Comparison of ENCODE assay signal across 11 mouse cellular contexts in the genomic region with DNA sequence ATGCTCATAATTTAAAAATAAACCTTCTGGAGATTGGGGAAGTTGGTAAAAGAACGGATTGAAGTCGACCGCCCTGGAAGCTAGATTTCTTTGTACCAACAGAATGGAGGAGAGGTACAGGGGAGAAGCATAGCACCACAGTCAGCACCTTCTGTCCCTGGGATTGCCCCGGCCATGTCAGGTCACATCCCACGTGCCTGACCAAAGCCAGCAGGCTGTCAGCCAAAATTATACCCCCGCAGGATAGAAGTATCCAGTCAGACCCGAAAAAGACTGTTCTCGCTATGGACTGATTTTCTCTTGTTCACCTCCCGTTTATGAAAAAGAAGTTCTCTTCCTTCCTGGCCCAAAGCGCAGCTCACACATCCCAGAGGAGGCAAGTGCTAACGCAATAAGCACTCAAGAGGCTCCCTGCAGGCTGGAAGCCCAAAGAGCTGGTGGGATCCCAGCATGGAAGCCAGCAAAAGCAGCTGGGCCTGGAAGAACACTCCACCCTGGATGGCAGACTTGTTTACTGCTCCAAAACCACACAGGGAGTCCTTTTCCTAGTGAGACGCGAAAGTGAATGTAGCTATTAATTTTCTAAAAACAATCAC. TPM values are rescaled to one million over a fixed set of nuclear protein-coding genes. Genes with fewer than 3 reads are reported as not detected.
DNase-seq lines count a peak whose midpoint lies in the region; ATAC-seq and TF ChIP-seq lines count a peak whose summit lies in the region.
"Had no signal": no experiment of that assay in that cellular context is flagged by ENCODE, and none has a peak within 500 bp of the region (broad histone marks: within the 10 kb centered on the region; RNA-seq: fewer than 3 reads in every experiment).

No protein-coding gene starts in this region.

- peaks cover 28% of the 10 kb centered on the region for H3K36me3 ChIP-seq in liver, embryonic 13.5 days
- no peaks in the 10 kb centered on the region for H3K36me3 ChIP-seq in forebrain, embryonic 15.5 days
- H3K36me3 ChIP-seq in intestine, postnatal 0 days (ENCODE audit: control insufficient read depth, insufficient read depth), result peaks cover 6% of the 10 kb centered on the region; the same call in 1 of the 2 replicates
- H3K36me3 ChIP-seq: embryonic facial prominence, embryonic 13.5 days; limb, embryonic 13.5 days had no signal

- H3K4me1 ChIP-seq in liver, embryonic 13.5 days (replicated peaks), result peaks cover 84% of the 10 kb centered on the region
- peaks cover 52% of the 10 kb centered on the region for H3K4me1 ChIP-seq in forebrain, embryonic 15.5 days
- no peaks in the 10 kb centered on the region for H3K4me1 ChIP-seq in intestine, postnatal 0 days (replicated peaks; ENCODE audit: control insufficient read depth, insufficient read depth, low read length)
- H3K4me1 ChIP-seq: embryonic facial prominence, embryonic 13.5 days; limb, embryonic 13.5 days had no signal

- no peaks in the 10 kb centered on the region for H3K9me3 ChIP-seq in liver, embryonic 13.5 days (replicated peaks)
- H3K9me3 ChIP-seq in forebrain, embryonic 15.5 days, result no peaks in the 10 kb centered on the region
- no peaks in the 10 kb centered on the region for H3K9me3 ChIP-seq in intestine, postnatal 0 days (ENCODE audit: control insufficient read depth)
- H3K9me3 ChIP-seq: embryonic facial prominence, embryonic 13.5 days; limb, embryonic 13.5 days had no signal

- no peak overlapping the region for H3K27ac ChIP-seq in liver, embryonic 13.5 days
- H3K27ac ChIP-seq in forebrain, embryonic 15.5 days (replicated peaks), result peak overlapping the region; percentile 70
- H3K27ac ChIP-seq in intestine, postnatal 0 days (ENCODE audit: low read depth, low read length), result no peak overlapping the region
- H3K27ac ChIP-seq: embryonic facial prominence, embryonic 13.5 days; limb, embryonic 13.5 days had no signal

- TF ChIP-seq CTCF in intestine, postnatal 0 days (IDR thresholded peaks at IDR 0.05; ENCODE audit: low read depth), result no peak

- 66% methylated on average over 13 of the region's 13 CpGs for WGBS in liver, embryonic 13.5 days (ENCODE audit: insufficient replicate concordance)
- WGBS in forebrain, embryonic 15.5 days, result 45% methylated on average over 13 of the region's 13 CpGs
- WGBS in intestine, postnatal 0 days, result 64% methylated on average over 13 of the region's 13 CpGs

- H3K9ac ChIP-seq in liver, embryonic 13.5 days, result 0 out of 2 replicates have a peak overlapping the region, but pooled peaks have one; percentile 8
- no peak overlapping the region for H3K9ac ChIP-seq in forebrain, embryonic 15.5 days (replicated peaks)
- no peak overlapping the region for H3K9ac ChIP-seq in intestine, postnatal 0 days (ENCODE audit: low read depth, low read length)
- H3K9ac ChIP-seq: embryonic facial prominence, embryonic 13.5 days; limb, embryonic 13.5 days had no signal

- H3K27me3 ChIP-seq in liver, embryonic 13.5 days, result no peaks in the 10 kb centered on the region
- H3K27me3 ChIP-seq in forebrain, embryonic 15.5 days, result no peaks in the 10 kb centered on the region
- H3K27me3 ChIP-seq in intestine, postnatal 0 days (replicated peaks; ENCODE audit: control insufficient read depth, insufficient read depth, low read length), result no peaks in the 10 kb centered on the region
- H3K27me3 ChIP-seq: embryonic facial prominence, embryonic 13.5 days; limb, embryonic 13.5 days had no signal

- H3K4me2 ChIP-seq in liver, embryonic 13.5 days, result no peak overlapping the region
- H3K4me2 ChIP-seq in forebrain, embryonic 15.5 days (replicated peaks), result no peak overlapping the region
- H3K4me2 ChIP-seq in intestine, postnatal 0 days (replicated peaks; ENCODE audit: low read depth), result no peak overlapping the region
- H3K4me2 ChIP-seq: embryonic facial prominence, embryonic 13.5 days; limb, embryonic 13.5 days had no signal

- ATAC-seq in frontal cortex, adult (ENCODE audit: low TSS enrichment), result peak; percentile 29; the same call in 1 of the 2 replicates
- ATAC-seq in liver, embryonic 13.5 days (ENCODE audit: low read depth), result no peak
- ATAC-seq in forebrain, embryonic 15.5 days (replicated peaks), result no peak
- ATAC-seq in intestine, postnatal 0 days, result no peak

- no peak overlapping the region for H3K4me3 ChIP-seq in liver, embryonic 13.5 days (replicated peaks)
- no peak overlapping the region for H3K4me3 ChIP-seq in forebrain, embryonic 15.5 days
- no peak overlapping the region for H3K4me3 ChIP-seq in intestine, postnatal 0 days (ENCODE audit: low read depth, low read length)
- H3K4me3 ChIP-seq: embryonic facial prominence, embryonic 13.5 days; limb, embryonic 13.5 days had no signal

- no peak for DNase-seq in frontal cortex, postnatal 36 days (ENCODE audit: low spot score in 2 of 2)
- DNase-seq in liver, embryonic 13.5 days, result no peak
- DNase-seq in liver, result no peak
- peak; percentile 62 for DNase-seq in skeletal muscle tissue, adult 2 months (ENCODE audit: low read depth, low spot score)
- DNase-seq in kidney, adult 8-10 months, result no peak
- DNase-seq: B cell, adult 2 months had no signal

RNA-seq across cellular contexts. Expression of a gene that starts 19.9 kb away (rescaled TPM):
- 28.7 and 44.7 TPM in 2 replicates for polyA plus RNA-seq in liver, embryonic 13.5 days (2015; fragmentation: Nextera tagmentation; extraction: Ambion mirVana)
- 25.9 and 26.3 TPM in 2 replicates for polyA plus RNA-seq in forebrain, embryonic 15.5 days (2015; fragmentation: Nextera tagmentation; extraction: Ambion mirVana)
- 36.5 and 44.3 TPM in 2 replicates for polyA plus RNA-seq in intestine, postnatal 0 days (2015; fragmentation: Nextera tagmentation; extraction: Ambion mirVana)

RNA-seq across cellular contexts. Expression of a gene that starts 40.0 kb away (rescaled TPM):
- 26.2 and 28.7 TPM in 2 replicates for polyA plus RNA-seq in liver, embryonic 13.5 days (2015; fragmentation: Nextera tagmentation; extraction: Ambion mirVana)
- polyA plus RNA-seq in forebrain, embryonic 15.5 days (2015; fragmentation: Nextera tagmentation; extraction: Ambion mirVana), result 40.9 and 41.0 TPM in 2 replicates
- 24.4 TPM in 2 replicates for polyA plus RNA-seq in intestine, postnatal 0 days (2015; fragmentation: Nextera tagmentation; extraction: Ambion mirVana)

RNA-seq across cellular contexts. Expression of a gene that starts 40.8 kb away (rescaled TPM):
- not detected in 2 replicates for polyA plus RNA-seq in liver, embryonic 13.5 days (2015; fragmentation: Nextera tagmentation; extraction: Ambion mirVana)
- not detected in 2 replicates for polyA plus RNA-seq in forebrain, embryonic 15.5 days (2015; fragmentation: Nextera tagmentation; extraction: Ambion mirVana)
- polyA plus RNA-seq in intestine, postnatal 0 days (2015; fragmentation: Nextera tagmentation; extraction: Ambion mirVana), result not detected in 2 replicates
- polyA plus RNA-seq: embryonic facial prominence, embryonic 13.5 days had no signal
